Mouse (Mus musculus) ES-E14 (cell line): Measurements from ENCODE around the gene Tspan31. TPM values are rescaled to one million over a fixed set of nuclear protein-coding genes. Genes with fewer than 3 reads are reported as not detected.
"Not testable (repeated sequence)": the region's sequence is repeated elsewhere in the genome, so short reads cannot be mapped to it uniquely, and the experiment has no call there.

Source experiments
- DNase-seq: peaks from one replicate; pipeline ENCODE4 v3.0.0-alpha.2; 2013; ENCODE audit warnings: low read depth, low spot score
- H3K27ac ChIP-seq: 2 replicates; pipeline ENCODE4 v1.5.1; 2012; ENCODE audit warnings: low read depth, mild to moderate bottlenecking, low read length, moderate library complexity, mixed read lengths; ENCODE audit not compliant: poor library complexity, insufficient read depth, severe bottlenecking
- H3K36me3 ChIP-seq: 2 replicates; pipeline ENCODE4 v1.6.1; 2012; ENCODE audit warnings: mild to moderate bottlenecking, low read length, moderate library complexity, mixed read lengths; ENCODE audit not compliant: control insufficient read depth, poor library complexity, insufficient read depth, severe bottlenecking
- H3K4me1 ChIP-seq, 2 experiments: fragments of 150-350 bp in 1 of 2; sonication (generic) in 1 of 2; 2 replicates each; pipeline ENCODE4 v1.6.1; 2012; ENCODE audit warnings: low read length in 2 of 2, mild to moderate bottlenecking in 1 of 2, mixed read lengths in 1 of 2; ENCODE audit not compliant: control insufficient read depth in 2 of 2, insufficient read depth in 2 of 2, poor library complexity in 1 of 2
- H3K4me3 ChIP-seq, 2 experiments: fragments of 150-350 bp in 1 of 2; sonication (generic) in 1 of 2; 2 replicates each; pipeline ENCODE4 v1.5.1; 2012; ENCODE audit warnings: low read length in 2 of 2, low read depth in 1 of 2, mild to moderate bottlenecking in 1 of 2, mixed read lengths in 1 of 2; ENCODE audit not compliant: insufficient read depth in 1 of 2, poor library complexity in 1 of 2, severe bottlenecking in 1 of 2
- H3K9ac ChIP-seq: 2 replicates; pipeline ENCODE4 v1.6.1; 2012; ENCODE audit warnings: low read depth, mild to moderate bottlenecking, low read length, mixed read lengths; ENCODE audit not compliant: poor library complexity, insufficient read depth, severe bottlenecking
- H3K9me3 ChIP-seq: fragments of 150-350 bp; sonication (generic); 2 replicates; pipeline ENCODE4 v1.6.1; 2012; ENCODE audit warnings: low read depth, mild to moderate bottlenecking, low read length; ENCODE audit not compliant: control insufficient read depth, insufficient read depth
- CHD2 ChIP-seq: IDR thresholded peaks from 2 replicates; pipeline ENCODE4 v1.6.1; 2014; ENCODE audit warnings: mild to moderate bottlenecking, low read depth, low read length, inconsistent platforms
- HCFC1 ChIP-seq: IDR thresholded peaks from 2 replicates; pipeline ENCODE4 v1.6.1; 2012; ENCODE audit warnings: low read length, inconsistent platforms, borderline replicate concordance; ENCODE audit not compliant: insufficient read depth
- MAFK ChIP-seq: IDR thresholded peaks from 2 replicates; pipeline ENCODE4 v1.6.1; 2014; ENCODE audit warnings: mild to moderate bottlenecking, low read depth, low read length, inconsistent platforms; ENCODE audit not compliant: insufficient read depth
- ZC3H11A ChIP-seq: IDR thresholded peaks from 2 replicates; pipeline ENCODE4 v1.6.1; 2012; ENCODE audit warnings: low read depth, mild to moderate bottlenecking, inconsistent platforms, low read length, borderline replicate concordance
- ZNF384 ChIP-seq: IDR thresholded peaks from 2 replicates; pipeline ENCODE4 v1.6.1; 2012; ENCODE audit warnings: low read depth, low read length, inconsistent platforms
- in situ Hi-C, 2 experiments: fragments of 600-800 bp; cut with MboI; formaldehyde crosslinking; loops; one replicate each; pipeline ENCODE4 v1.15.1; 2025; ENCODE audit warnings: low sequenced_read_pairs in 2 of 2, inconsistent platforms in 1 of 2; ENCODE audit not compliant: unreplicated experiment in 2 of 2
- total RNA-seq: library from RNA; depleted of rRNA; stranded (reverse); fragments of 300-350 nt; gene quantifications from 2 replicates; pipeline ENCODE4 v1.2.3, GENCODE M21; 2012

Tspan31 gene
- total RNA-seq, 1 experiment: 121 TPM

GRCm38 (mm10) chr10:127075651-127076050 is 5.6 kb upstream of the Tspan31 start:
- Histone ChIP-seq H3K4me3 (no peak overlapping the region), H3K36me3 (no peaks in the 10 kb centered on the region), H3K9me3 (no peaks in the 10 kb centered on the region), H3K27ac (no peak overlapping the region), H3K4me1 (peaks cover 0 to 9% of the 10 kb centered on the region in 2 experiments; a peak in 1 of 4 replicates), H3K9ac (no peak overlapping the region)
- TF ChIP-seq MAFK: no peak
- no peak for TF ChIP-seq HCFC1
- no peak for TF ChIP-seq ZC3H11A
- no peak for TF ChIP-seq CHD2
- in situ Hi-C loops: no loop called here
- no peak for DNase-seq

- no peak for TF ChIP-seq MAFK
- no peak for TF ChIP-seq ZNF384
- no peak for TF ChIP-seq ZC3H11A
- TF ChIP-seq HCFC1: no peak
- no peak for TF ChIP-seq CHD2
- H3K4me3 ChIP-seq: no peak within 1 kb of the TSS
- no peak within 1 kb of the TSS for H3K9ac ChIP-seq
- peaks cover 0 to 5% of the 10 kb centered on the region in 2 experiments; a peak in 1 of 4 replicates for H3K4me1 ChIP-seq
- no peaks in the 10 kb centered on the region for H3K36me3 ChIP-seq
- in situ Hi-C loops: no loop called here
- H3K27ac ChIP-seq: no peak within 1 kb of the TSS
- DNase-seq: no peak
- H3K9me3 ChIP-seq: no peaks in the 10 kb centered on the region
Measured at GRCm38 (mm10) chr10:127075080-127075479, 5.0 kb upstream of the Tspan31 start, which contains the start of gene Agap2. Agap2 (plus strand) TSS chr10:127075284.

- Histone ChIP-seq H3K36me3 (no peaks in the 10 kb centered on the region), H3K9me3 (no peaks in the 10 kb centered on the region), H3K4me1 (peaks cover 0 to 5% of the 10 kb centered on the region in 2 experiments; a peak in 1 of 4 replicates), H3K9ac (no peak overlapping the region), H3K4me3 (no peak overlapping the region), H3K27ac (no peak overlapping the region)
- DNase-seq: no peak
- in situ Hi-C loops: no loop called here
- TF ChIP-seq ZC3H11A (no peak), ZNF384 (no peak), MAFK (no peak), CHD2 (no peak), HCFC1 (no peak)
Measured at GRCm38 (mm10) chr10:127073981-127074380, 3.9 kb upstream of the Tspan31 start.

GRCm38 (mm10) chr10:127072969-127073368 is 2.9 kb upstream of the Tspan31 start:
- H3K4me1 ChIP-seq, in situ Hi-C loops, H3K36me3 ChIP-seq, H3K27ac ChIP-seq, H3K9ac ChIP-seq, DNase-seq, H3K4me3 ChIP-seq, H3K9me3 ChIP-seq: not testable (repeated sequence)

GRCm38 (mm10) chr10:127072270-127072669 is 2.2 kb upstream of the Tspan31 start:
- DNase-seq, in situ Hi-C loops: not testable (repeated sequence)

More at GRCm38 (mm10) chr10:127072270-127072669, 2.2 kb upstream of the Tspan31 start:
- not testable (repeated sequence) for H3K4me1 ChIP-seq, H3K9me3 ChIP-seq, H3K27ac ChIP-seq, H3K9ac ChIP-seq, H3K4me3 ChIP-seq
- peaks cover 11% of the 10 kb centered on the region for H3K36me3 ChIP-seq
